Mouse (Mus musculus) testis, adult 2 months (tissue): ENCODE measurements around the gene Rps15.

Experiments used
- CTCF ChIP-seq: fragments of 200-500 bp; IDR thresholded peaks from 2 replicates; pipeline ENCODE4 v1.5.1; 2012; ENCODE audit warnings: low read depth, mild to moderate bottlenecking, inconsistent platforms, low read length, moderate library complexity; ENCODE audit not compliant: control insufficient read depth, insufficient read depth, insufficient replicate concordance
- POLR2A ChIP-seq: fragments of 200-500 bp; IDR thresholded peaks from 2 replicates; pipeline ENCODE4 v1.6.1; 2012; ENCODE audit warnings: low read depth, mild to moderate bottlenecking, inconsistent platforms, low read length, moderate library complexity; ENCODE audit not compliant: control insufficient read depth

- TF ChIP-seq CTCF (no peak), POLR2A (no peak)
Observed at GRCm38 (mm10) chr10:80341026-80341425, 48.8 kb downstream of the Rps15 start.
